Mouse (Mus musculus) heart, embryonic 12.5 days (tissue): ENCODE data around the gene Pibf1. TPM values are rescaled to one million over a fixed set of nuclear protein-coding genes. Genes with fewer than 3 reads are reported as not detected.
A peak's percentile ranks its signal among the peaks of the same experiment; 100 is the strongest.

Experiments
- ATAC-seq: fragments of 200-750 bp; cut with Nextera tagmentation; 2 replicates; pipeline ENCODE4 v1.8.0; 2017; ENCODE audit warnings: moderate TSS enrichment, moderate library complexity; ENCODE audit not compliant: insufficient number of reproducible peaks, low FRiP score
- H3K27ac ChIP-seq: fragments of 300-500 bp; sonication (generic); 2 replicates; pipeline ENCODE4 v1.5.1; 2016; ENCODE audit warnings: mild to moderate bottlenecking, moderate library complexity; ENCODE audit not compliant: poor library complexity, severe bottlenecking
- H3K27me3 ChIP-seq: fragments of 300-500 bp; sonication (generic); replicated peaks from 2 replicates; pipeline ENCODE4 v1.6.1; 2016; ENCODE audit warnings: mild to moderate bottlenecking, moderate library complexity
- H3K36me3 ChIP-seq: fragments of 300-500 bp; sonication (generic); 2 replicates; pipeline ENCODE4 v1.6.1; 2016; ENCODE audit warnings: mild to moderate bottlenecking, moderate library complexity
- H3K4me1 ChIP-seq: fragments of 300-500 bp; sonication (generic); replicated peaks from 2 replicates; pipeline ENCODE4 v1.6.1; 2016; ENCODE audit warnings: mild to moderate bottlenecking
- H3K4me2 ChIP-seq: fragments of 300-500 bp; sonication (generic); 2 replicates; pipeline ENCODE4 v1.6.1; 2016; ENCODE audit warnings: mild to moderate bottlenecking, moderate library complexity
- H3K4me3 ChIP-seq: fragments of 300-500 bp; sonication (generic); 2 replicates; pipeline ENCODE4 v1.5.1; 2016; ENCODE audit warnings: mild to moderate bottlenecking
- H3K9ac ChIP-seq: fragments of 300-500 bp; sonication (generic); 2 replicates; pipeline ENCODE4 v1.6.1; 2016; ENCODE audit warnings: mild to moderate bottlenecking, moderate library complexity
- H3K9me3 ChIP-seq: fragments of 300-500 bp; sonication (generic); replicated peaks from 2 replicates; pipeline ENCODE4 v1.6.1; 2016; ENCODE audit warnings: mild to moderate bottlenecking, moderate library complexity
- WGBS: fragments of 180-500 bp; shearing (Covaris S2); methylation state at CpG from one replicate; pipeline ENCODE4 v1.1.7; 2016; 5-methylcytosine and 5-hydroxymethylcytosine counted together
- polyA plus RNA-seq: library from polyadenylated mRNA; unstranded; fragments of >200 nt; fragmentation: Nextera tagmentation; extraction: Ambion mirVana; gene quantifications from 2 replicates; pipeline ENCODE4 v1.2.1, GENCODE M21; 2016

Gene Pibf1
- polyA plus RNA-seq, 1 experiment from 2014 or later: 17.6 TPM

GRCm38 (mm10) chr14:99266749-99267148 is 167.5 kb downstream of the Pibf1 start:
- Histone ChIP-seq H3K27me3 (no peaks in the 10 kb centered on the region), H3K4me3 (no peak overlapping the region), H3K9ac (no peak overlapping the region), H3K27ac (no peak overlapping the region), H3K4me2 (no peak overlapping the region), H3K9me3 (no peaks in the 10 kb centered on the region), H3K4me1 (peaks cover 4% of the 10 kb centered on the region; the same call in 1 of the 2 replicates), H3K36me3 (no peaks in the 10 kb centered on the region)
- 67% methylated on average over 5 of the region's 5 CpGs for WGBS
- no peak for ATAC-seq

DNA sequence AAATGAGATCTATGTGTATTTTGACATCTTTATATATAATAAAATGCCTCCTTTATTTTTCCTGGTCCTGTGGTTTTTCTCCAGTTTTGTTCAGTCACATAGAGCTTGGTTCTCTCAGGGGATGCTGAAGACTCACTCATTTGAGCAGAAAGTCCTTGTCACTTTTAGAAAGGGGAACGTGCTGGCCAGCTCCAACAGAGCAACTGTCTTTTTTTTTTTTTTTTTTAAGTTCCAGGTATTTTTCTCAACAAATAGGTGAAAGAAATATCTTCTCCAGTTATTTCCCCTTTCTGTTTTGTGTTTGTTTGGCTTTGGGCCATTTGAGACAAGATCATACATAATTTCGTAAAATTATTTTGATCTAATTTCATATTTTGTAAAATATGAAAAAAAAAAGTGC is 174.8 kb downstream of the Pibf1 start:
- H3K9me3 ChIP-seq: no peaks in the 10 kb centered on the region
- H3K27ac ChIP-seq: no peak overlapping the region
- H3K4me2 ChIP-seq: no peak overlapping the region
- H3K36me3 ChIP-seq: no peaks in the 10 kb centered on the region
- WGBS: 50% methylated on average over 2 of the region's 2 CpGs
- no peak overlapping the region for H3K4me3 ChIP-seq
- H3K4me1 ChIP-seq: peaks cover 4% of the 10 kb centered on the region; the same call in 1 of the 2 replicates
- H3K27me3 ChIP-seq: no peaks in the 10 kb centered on the region
- no peak for ATAC-seq
- no peak overlapping the region for H3K9ac ChIP-seq

DNA sequence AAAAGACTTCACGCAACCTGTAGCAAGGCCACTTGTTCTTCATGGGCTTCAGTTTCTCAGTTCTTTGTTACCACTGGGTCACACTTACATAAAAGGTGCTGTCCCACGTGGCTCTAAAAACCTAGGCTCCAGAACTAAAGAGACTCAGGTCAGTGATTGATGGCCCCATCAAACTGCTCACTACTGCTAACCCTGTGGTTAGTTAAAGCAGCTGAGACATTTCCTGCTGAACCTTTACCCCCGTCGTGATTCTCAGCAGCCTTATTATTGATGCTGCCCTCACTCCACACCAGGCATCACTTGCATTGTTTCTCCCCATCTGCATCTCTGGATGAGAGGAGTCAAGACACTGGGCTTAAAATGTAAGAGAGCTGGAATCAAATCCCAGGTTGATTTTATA is 176.6 kb downstream of the Pibf1 start:
- no peaks in the 10 kb centered on the region for H3K9me3 ChIP-seq
- no peak overlapping the region for H3K27ac ChIP-seq
- H3K36me3 ChIP-seq: no peaks in the 10 kb centered on the region
- no peak overlapping the region for H3K9ac ChIP-seq
- no peak overlapping the region for H3K4me3 ChIP-seq
- WGBS: 45% methylated on average over 4 of the region's 4 CpGs
- no peak for ATAC-seq
- no peaks in the 10 kb centered on the region for H3K27me3 ChIP-seq
- H3K4me2 ChIP-seq: no peak overlapping the region
- peaks cover 4% of the 10 kb centered on the region; the same call in 1 of the 2 replicates for H3K4me1 ChIP-seq

DNA sequence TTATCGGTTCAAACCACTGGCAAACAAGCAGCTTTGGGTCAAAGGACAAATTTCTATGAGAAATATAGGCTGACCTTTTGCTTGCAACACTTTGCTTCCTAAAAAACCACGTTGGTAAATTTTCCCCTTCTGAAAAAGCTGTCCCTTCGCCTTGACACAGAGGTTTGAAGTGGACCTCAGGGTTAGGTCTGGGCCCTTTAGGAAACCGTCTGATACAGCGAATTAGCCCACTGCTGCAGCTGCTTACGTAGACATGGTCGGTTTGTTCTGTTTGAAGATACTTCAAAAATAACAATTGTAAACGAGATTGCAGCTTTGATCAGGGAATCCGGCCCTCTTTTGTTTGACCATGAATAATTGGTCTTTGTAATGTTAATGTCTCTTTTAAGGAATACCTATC is 179.1 kb downstream of the Pibf1 start:
- Histone ChIP-seq H3K27me3 (no peaks in the 10 kb centered on the region), H3K4me1 (peaks cover 4% of the 10 kb centered on the region; the same call in 1 of the 2 replicates), H3K9ac (no peak overlapping the region), H3K36me3 (no peaks in the 10 kb centered on the region), H3K4me2 (no peak overlapping the region), H3K27ac (no peak overlapping the region), H3K4me3 (no peak overlapping the region), H3K9me3 (no peaks in the 10 kb centered on the region)
- ATAC-seq: no peak
- 50% methylated on average over 9 of the region's 9 CpGs for WGBS

- WGBS: 42% methylated on average over 12 of the region's 12 CpGs
- Histone ChIP-seq H3K4me1 (no peaks in the 10 kb centered on the region), H3K9ac (no peak overlapping the region), H3K4me3 (no peak overlapping the region), H3K27me3 (no peaks in the 10 kb centered on the region), H3K27ac (no peak overlapping the region), H3K9me3 (no peaks in the 10 kb centered on the region), H3K4me2 (no peak overlapping the region), H3K36me3 (no peaks in the 10 kb centered on the region)
- no peak for ATAC-seq
Observed at GRCm38 (mm10) chr14:99278763-99279486, 179.7 kb downstream of the Pibf1 start.

DNA sequence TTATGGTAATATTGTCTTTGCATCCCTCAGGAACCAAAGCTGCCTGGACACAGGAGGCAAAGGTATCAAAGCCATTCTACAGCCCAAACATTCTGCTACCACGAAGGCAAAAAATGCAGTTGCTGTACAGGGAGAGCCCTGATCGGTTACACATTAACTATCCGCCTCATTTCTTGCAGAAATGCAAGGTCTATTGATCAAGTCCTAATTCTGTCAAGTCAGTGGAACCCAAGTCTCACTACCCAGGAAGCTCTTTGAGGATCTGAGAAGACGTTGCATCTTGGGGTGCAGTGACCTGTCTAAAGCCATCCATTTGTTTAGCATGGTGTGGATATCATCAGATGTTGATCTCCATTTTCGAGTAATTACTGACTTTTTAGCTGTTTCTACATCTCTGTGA is 181.2 kb downstream of the Pibf1 start:
- no peaks in the 10 kb centered on the region for H3K4me1 ChIP-seq
- H3K4me2 ChIP-seq: no peak overlapping the region
- H3K9ac ChIP-seq: no peak overlapping the region
- no peaks in the 10 kb centered on the region for H3K27me3 ChIP-seq
- H3K9me3 ChIP-seq: no peaks in the 10 kb centered on the region
- 80% methylated on average over 5 of the region's 5 CpGs for WGBS
- H3K27ac ChIP-seq: no peak overlapping the region
- no peaks in the 10 kb centered on the region for H3K36me3 ChIP-seq
- no peak for ATAC-seq
- no peak overlapping the region for H3K4me3 ChIP-seq

DNA sequence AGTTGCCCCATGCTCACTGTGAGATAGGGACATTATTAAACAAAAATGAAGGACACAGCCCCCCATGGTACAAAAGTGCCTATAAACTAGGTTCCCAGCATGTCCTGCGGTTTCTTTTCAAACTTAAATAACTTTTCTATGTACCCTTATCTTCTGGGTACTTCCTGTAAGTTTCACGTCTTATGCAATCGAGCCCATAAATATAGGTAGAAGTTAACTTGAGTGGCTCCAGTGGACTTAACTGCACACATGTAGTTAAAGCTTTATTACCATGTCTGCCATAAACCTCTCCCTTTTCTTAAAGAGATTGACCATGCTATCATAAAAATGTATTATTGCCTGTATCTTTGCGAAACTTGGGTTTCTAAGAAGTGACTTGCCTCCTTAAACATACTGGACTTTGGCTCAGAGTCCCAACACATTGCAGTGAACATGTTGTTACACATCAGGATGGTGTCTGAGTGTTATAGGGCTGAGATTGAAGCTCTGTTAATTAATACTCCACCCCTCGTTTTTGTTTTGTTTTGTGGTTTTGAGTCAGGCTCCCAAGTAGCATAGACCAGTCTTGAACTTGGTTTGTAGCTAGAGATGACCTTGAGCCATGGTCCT is 181.7 kb downstream of the Pibf1 start:
- WGBS: 73% methylated on average over 5 of the region's 5 CpGs

DNA sequence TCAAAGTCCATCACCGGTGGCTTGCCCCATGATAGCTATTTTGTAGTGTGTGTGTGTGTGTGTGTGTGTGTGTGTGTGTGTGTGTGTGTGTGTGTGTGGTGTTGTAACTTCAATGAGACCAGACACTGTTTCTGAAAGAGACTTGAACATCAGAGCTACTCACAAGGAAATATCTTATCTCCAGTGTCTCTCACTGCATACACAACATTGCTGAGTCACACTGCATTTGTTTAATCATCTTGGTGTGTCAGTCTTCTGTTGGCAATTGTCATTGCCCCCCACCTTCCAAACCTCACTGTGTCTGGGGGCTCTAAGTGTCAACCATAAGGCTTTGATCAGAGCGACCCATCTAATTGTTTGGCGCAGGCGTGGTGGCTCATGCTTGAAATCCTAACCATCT is 186.3 kb downstream of the Pibf1 start:
- Histone ChIP-seq H3K27ac (no peak overlapping the region), H3K4me2 (no peak overlapping the region), H3K4me1 (no peaks in the 10 kb centered on the region), H3K27me3 (no peaks in the 10 kb centered on the region), H3K9ac (no peak overlapping the region), H3K9me3 (no peaks in the 10 kb centered on the region), H3K36me3 (no peaks in the 10 kb centered on the region), H3K4me3 (no peak overlapping the region)
- 85% methylated on average over 4 of the region's 4 CpGs for WGBS
- ATAC-seq: no peak

More for the DNA sequence above, 181.7 kb downstream of the Pibf1 start:
- no peaks in the 10 kb centered on the region for H3K36me3 ChIP-seq
- no peak overlapping the region for H3K27ac ChIP-seq
- no peak for ATAC-seq
- H3K4me3 ChIP-seq: no peak overlapping the region
- H3K27me3 ChIP-seq: no peaks in the 10 kb centered on the region
- H3K4me1 ChIP-seq: no peaks in the 10 kb centered on the region
- H3K9me3 ChIP-seq: no peaks in the 10 kb centered on the region
- H3K9ac ChIP-seq: no peak overlapping the region
- no peak overlapping the region for H3K4me2 ChIP-seq

DNA sequence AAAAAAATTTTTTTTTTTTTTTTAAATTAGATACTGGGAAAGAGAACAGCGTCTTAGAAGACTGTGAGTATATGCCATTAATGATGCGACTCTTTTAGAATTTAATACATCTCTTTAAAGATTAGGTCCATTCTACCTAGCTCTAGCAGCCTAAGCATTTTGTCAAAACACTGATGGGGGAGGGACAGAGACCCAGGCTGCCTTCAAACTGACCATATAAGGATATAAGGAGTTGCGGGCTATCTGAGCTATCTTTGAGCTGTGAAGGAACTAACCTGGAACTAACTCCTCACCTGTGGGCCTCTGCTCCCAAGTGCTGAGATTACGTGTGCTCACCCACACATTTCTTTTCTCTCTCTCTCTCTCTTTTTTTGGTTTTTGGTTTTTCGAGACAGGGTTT is 193.0 kb downstream of the Pibf1 start:
- Histone ChIP-seq H3K27ac (no peak overlapping the region), H3K9me3 (no peaks in the 10 kb centered on the region), H3K36me3 (no peaks in the 10 kb centered on the region), H3K4me2 (no peak overlapping the region), H3K27me3 (0 out of 2 replicates have a peak, but pooled peaks cover 4% of the 10 kb centered on the region), H3K4me3 (no peak overlapping the region), H3K9ac (no peak overlapping the region), H3K4me1 (peaks cover 9% of the 10 kb centered on the region)
- 90% methylated on average over 5 of the region's 5 CpGs for whole genome bisulfite sequencing
- no peak for ATAC-seq

DNA sequence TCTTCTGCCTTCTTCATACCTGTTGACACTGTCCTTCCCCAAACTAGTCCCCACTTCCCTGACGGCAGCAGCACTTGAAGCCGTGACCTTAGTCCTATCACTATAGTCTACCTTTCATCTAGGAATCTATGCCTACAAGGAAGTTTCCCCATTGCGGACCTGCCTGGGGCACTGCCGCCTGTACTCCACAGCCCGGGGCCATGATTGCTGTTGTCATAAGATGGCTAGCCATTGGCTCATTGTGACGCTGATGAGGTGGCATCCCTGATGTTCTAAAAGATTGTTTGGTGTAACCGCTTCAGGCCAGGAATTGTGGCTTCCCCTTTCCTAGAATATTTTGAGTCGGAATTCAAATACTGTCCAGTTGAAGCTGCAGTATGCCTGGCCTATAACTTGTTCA is 195.2 kb downstream of the Pibf1 start:
- Histone ChIP-seq H3K4me2 (no peak overlapping the region), H3K36me3 (no peaks in the 10 kb centered on the region), H3K9me3 (no peaks in the 10 kb centered on the region), H3K27ac (no peak overlapping the region), H3K4me1 (peaks cover 9% of the 10 kb centered on the region), H3K4me3 (no peak overlapping the region), H3K9ac (no peak overlapping the region), H3K27me3 (0 out of 2 replicates have a peak, but pooled peaks cover 4% of the 10 kb centered on the region)
- no peak for ATAC-seq
- WGBS: 85% methylated on average over 8 of the region's 8 CpGs

GRCm38 (mm10) chr14:99295606-99296341 is 196.6 kb downstream of the Pibf1 start:
- H3K4me1 ChIP-seq: peaks cover 9% of the 10 kb centered on the region
- H3K36me3 ChIP-seq: no peaks in the 10 kb centered on the region
- no peak overlapping the region for H3K4me3 ChIP-seq
- H3K27me3 ChIP-seq: peaks cover 8% of the 10 kb centered on the region; the same call in 1 of the 2 replicates
- ATAC-seq: no peak
- H3K4me2 ChIP-seq: peak overlapping the region; percentile 44
- no peak overlapping the region for H3K27ac ChIP-seq
- H3K9ac ChIP-seq: no peak overlapping the region
- no peaks in the 10 kb centered on the region for H3K9me3 ChIP-seq
- WGBS: 35% methylated on average over 15 of the region's 15 CpGs
